Mouse (Mus musculus) megakaryocyte, embryonic 14.5 days (primary cell): ENCODE data around the gene Thap2. TPM values are rescaled to one million over a fixed set of nuclear protein-coding genes. Genes with fewer than 3 reads are reported as not detected.
A peak's percentile ranks its signal among the peaks of the same experiment; 100 is the strongest.

ENCODE experiments used
- H3K27me3 ChIP-seq: replicated peaks from 2 replicates; pipeline ENCODE3; 2012; ENCODE audit warnings: inconsistent platforms
- H3K36me3 ChIP-seq: replicated peaks from 2 replicates; pipeline ENCODE3; 2012; ENCODE audit warnings: low read length, inconsistent platforms, mixed read lengths
- H3K4me1 ChIP-seq: 2 replicates; pipeline ENCODE4 v1.6.1; 2012; ENCODE audit warnings: inconsistent platforms
- H3K4me3 ChIP-seq: replicated peaks from 2 replicates; pipeline ENCODE3; 2012; ENCODE audit warnings: moderate library complexity, mild to moderate bottlenecking, inconsistent platforms
- H3K9me3 ChIP-seq: 2 replicates; pipeline ENCODE4 v1.6.1; 2012; ENCODE audit warnings: inconsistent platforms
- FLI1 ChIP-seq: IDR thresholded peaks from 2 replicates; pipeline ENCODE4 v1.6.1; 2012; ENCODE audit warnings: low read length, inconsistent platforms, mixed read lengths
- GATA1 ChIP-seq: IDR thresholded peaks from 3 replicates; pipeline ENCODE4 v1.6.1; 2012; ENCODE audit warnings: mixed read lengths, low read length, inconsistent platforms, borderline replicate concordance
- polyA plus RNA-seq: library from polyadenylated mRNA; stranded (reverse); fragments of >175 nt; gene quantifications from 2 replicates; pipeline ENCODE4 v1.2.3, GENCODE M21; 2012; ENCODE audit warnings: low replicate concordance; ENCODE audit not compliant: insufficient read depth

The Thap2 gene
- polyA plus RNA-seq, 1 experiment, result 5.5 TPM

GRCm38 (mm10) chr10:115333528-115333927, 50.7 kb downstream of the Thap2 start:
- Histone ChIP-seq H3K4me3 (no peak overlapping the region), H3K9me3 (no peaks in the 10 kb centered on the region), H3K27me3 (peaks cover 6% of the 10 kb centered on the region), H3K4me1 (peaks cover 26% of the 10 kb centered on the region), H3K36me3 (peaks cover under 1% of the 10 kb centered on the region)
- TF ChIP-seq FLI1 (no peak), GATA1 (no peak)

- TF ChIP-seq FLI1, result no peak
- Histone ChIP-seq H3K9me3 (no peaks in the 10 kb centered on the region), H3K27me3 (peaks cover 6% of the 10 kb centered on the region), H3K4me1 (peaks cover 32% of the 10 kb centered on the region), H3K4me3 (no peak overlapping the region), H3K36me3 (no peaks in the 10 kb centered on the region)
Measured at GRCm38 (mm10) chr10:115332997-115333396, 51.2 kb downstream of the Thap2 start.

- Histone ChIP-seq H3K4me1 (peaks cover 35% of the 10 kb centered on the region), H3K36me3 (no peaks in the 10 kb centered on the region), H3K27me3 (peaks cover 6% of the 10 kb centered on the region), H3K9me3 (no peaks in the 10 kb centered on the region), H3K4me3 (no peak overlapping the region)
- no peak for TF ChIP-seq FLI1
Measured at GRCm38 (mm10) chr10:115332420-115332952, 51.8 kb downstream of the Thap2 start.

GRCm38 (mm10) chr10:115329010-115329530, 55.2 kb downstream of the Thap2 start:
- no peaks in the 10 kb centered on the region for H3K36me3 ChIP-seq
- no peak overlapping the region for H3K4me3 ChIP-seq
- H3K9me3 ChIP-seq, result no peaks in the 10 kb centered on the region
- H3K27me3 ChIP-seq, result peaks cover 11% of the 10 kb centered on the region
- H3K4me1 ChIP-seq, result peaks cover 40% of the 10 kb centered on the region
- TF ChIP-seq GATA1, result no peak
- no peak for TF ChIP-seq FLI1

- TF ChIP-seq GATA1 (no peak), FLI1 (no peak)
- no peaks in the 10 kb centered on the region for H3K9me3 ChIP-seq
- H3K36me3 ChIP-seq, result no peaks in the 10 kb centered on the region
- peak overlapping the region; percentile 28 for H3K4me3 ChIP-seq
- peaks cover 38% of the 10 kb centered on the region for H3K4me1 ChIP-seq
- H3K27me3 ChIP-seq, result peaks cover 7% of the 10 kb centered on the region
Measured at GRCm38 (mm10) chr10:115328514-115328913, 55.7 kb downstream of the Thap2 start.

- peaks cover 14% of the 10 kb centered on the region for H3K27me3 ChIP-seq
- no peak overlapping the region for H3K4me3 ChIP-seq
- TF ChIP-seq FLI1 (no peak), GATA1 (no peak)
- no peaks in the 10 kb centered on the region for H3K36me3 ChIP-seq
- H3K4me1 ChIP-seq, result peaks cover 36% of the 10 kb centered on the region
- no peaks in the 10 kb centered on the region for H3K9me3 ChIP-seq
Measured at GRCm38 (mm10) chr10:115323295-115323694, 60.9 kb downstream of the Thap2 start.

- H3K4me3 ChIP-seq, result no peak overlapping the region
- no peaks in the 10 kb centered on the region for H3K36me3 ChIP-seq
- no peaks in the 10 kb centered on the region for H3K9me3 ChIP-seq
- TF ChIP-seq FLI1 (no peak), GATA1 (no peak)
- H3K4me1 ChIP-seq, result peaks cover 28% of the 10 kb centered on the region
- H3K27me3 ChIP-seq, result peaks cover 14% of the 10 kb centered on the region
Measured at GRCm38 (mm10) chr10:115321317-115322035, 62.8 kb downstream of the Thap2 start.

Other genes starting within 250 kb of the Thap2 start
- not detected in 2 replicates for gene Tph2, start 199.4 kb downstream of the Thap2 start, polyA plus RNA-seq
- gene Tbc1d15, start 133.0 kb downstream of the Thap2 start, polyA plus RNA-seq, result 3.5 TPM in 1 of 2 replicates, not detected in the other
- gene Rab21, start 68.8 kb downstream of the Thap2 start, polyA plus RNA-seq, result 33.5 and 38.0 TPM in 2 replicates
- 6.1 and 9.6 TPM in 2 replicates for gene Tmem19, start 21.9 kb downstream of the Thap2 start, polyA plus RNA-seq
- 2.8 and 2.9 TPM in 2 replicates for gene Zfc3h1, start 516 bp upstream of the Thap2 start, polyA plus RNA-seq
- gene A930009A15Rik, start 185.5 kb upstream of the Thap2 start, polyA plus RNA-seq, result not detected in 2 replicates
- not detected in 2 replicates for gene Lgr5, start 203.3 kb upstream of the Thap2 start, polyA plus RNA-seq